Mouse (Mus musculus): ENCODE results near the gene Madcam1. TPM values are rescaled to one million over a fixed set of nuclear protein-coding genes. Genes with fewer than 3 reads are reported as not detected.

Gene Madcam1
- not detected in 2 replicates for polyA plus RNA-seq (2021; fragmentation: Nextera tagmentation)
- long read RNA-seq, experiment 1 = 0 reads
- long read RNA-seq, experiment 2 = 0 reads

GRCm38 (mm10) chr10:79664131-79664665 is at the start of gene Madcam1:
Gene Madcam1, plus strand, starts transcription at chr10:79664559.

DNA sequence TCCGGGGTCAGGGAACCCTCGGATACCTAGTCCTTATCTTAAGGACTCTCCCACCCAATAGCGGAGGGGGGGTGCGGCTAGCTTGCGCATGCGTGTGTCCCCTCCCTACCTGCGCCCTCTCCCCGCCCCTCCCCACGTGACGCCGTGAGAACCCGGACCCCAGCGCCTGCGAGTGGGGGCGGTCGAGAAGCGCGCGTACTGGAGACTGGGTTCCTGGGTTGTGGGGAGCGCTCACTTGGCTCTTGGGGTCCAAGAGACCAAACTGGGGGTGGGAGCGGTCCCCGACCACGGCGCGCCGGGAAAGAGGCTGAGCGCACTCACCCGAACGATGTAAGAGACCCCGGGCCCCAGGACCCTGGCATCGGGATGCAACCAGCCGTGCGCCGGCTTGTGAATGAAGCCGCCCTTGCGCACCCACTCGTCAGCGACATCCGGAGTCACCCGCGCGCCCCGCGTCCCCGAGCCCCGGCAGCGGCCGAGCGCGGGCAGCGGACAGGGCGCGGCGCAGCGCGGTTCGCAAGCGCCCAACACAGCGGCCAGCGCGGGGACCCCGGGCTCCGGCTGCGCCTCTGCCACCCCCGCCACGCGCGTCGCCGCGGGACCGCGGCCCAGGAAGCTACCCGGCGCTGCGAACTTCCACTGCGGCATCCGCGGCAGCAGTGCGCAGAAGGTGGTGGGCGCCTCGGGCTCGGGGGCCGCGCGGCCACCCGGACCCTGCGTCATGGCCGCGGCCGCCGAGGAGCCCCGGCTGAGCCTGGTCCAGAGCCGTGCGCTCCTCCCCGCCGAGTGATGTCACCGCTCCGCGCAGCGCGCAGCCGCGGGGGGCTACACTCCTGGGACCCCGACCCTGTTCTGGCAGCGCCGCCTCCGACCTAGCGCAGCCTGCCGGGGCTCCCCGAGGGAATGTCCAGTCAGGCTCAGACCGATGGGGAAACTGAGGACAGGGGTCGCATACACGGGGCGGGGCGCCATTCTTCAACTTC is 26.9 kb upstream of the Madcam1 start, which contains the start of gene Shc2:
TSS of gene Shc2 (minus strand) at position 791 of the 983 bp plus-strand sequence.

GRCm38 (mm10) chr10:79645711-79646110 is 18.6 kb upstream of the Madcam1 start, which contains the start of gene Odf3l2:
Gene Odf3l2, minus strand, starts transcription at chr10:79645738.

GRCm38 (mm10) chr10:79668771-79669575 is 4.6 kb downstream of the Madcam1 start, which contains the start of gene Tpgs1:
Gene Tpgs1, plus strand, starts transcription at chr10:79669369.

DNA sequence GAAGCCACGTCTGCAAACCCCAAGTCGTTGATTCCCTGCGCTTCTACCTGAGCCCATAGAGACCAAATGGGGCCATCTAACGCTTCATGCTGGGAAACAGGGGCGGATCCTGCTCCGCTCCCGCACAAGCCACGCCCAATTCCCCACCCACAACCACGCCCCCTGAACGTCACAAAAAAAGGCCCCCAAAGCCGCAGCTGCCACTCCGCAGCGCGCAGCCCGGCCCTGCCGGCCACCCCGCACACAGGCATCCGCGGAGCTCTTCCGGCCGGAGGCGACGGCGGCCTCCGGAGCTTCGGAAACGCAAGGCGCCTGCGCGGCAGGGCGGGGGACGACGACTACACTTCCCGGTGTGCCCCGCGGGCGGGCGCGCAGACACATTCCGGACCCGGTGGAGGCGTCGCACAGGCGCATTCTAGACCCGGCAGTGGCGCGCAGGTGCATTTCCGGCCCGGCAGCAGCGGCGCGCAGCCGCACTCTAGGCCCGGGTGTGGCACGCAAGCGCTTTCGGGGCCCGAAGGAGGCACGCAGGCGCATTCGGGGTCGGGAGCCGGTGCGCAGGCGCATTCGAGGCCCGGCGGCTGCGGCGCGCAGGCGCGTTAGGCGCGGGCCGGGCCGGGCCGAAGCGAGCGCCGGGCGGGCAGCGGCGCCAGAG is 17.4 kb downstream of the Madcam1 start, which contains the start of gene Cdc34:
TSS of gene Cdc34 (plus strand) at position 605 of the 655 bp plus-strand sequence.

GRCm38 (mm10) chr10:79688720-79689119 is 24.4 kb downstream of the Madcam1 start, which contains the start of gene Gzmm:
Gene Gzmm, plus strand, starts transcription at chr10:79689020.

GRCm38 (mm10) chr10:79704065-79704969 is 40.0 kb downstream of the Madcam1 start, which contains the start of gene Bsg:
Gene Bsg, plus strand, starts transcription at chr10:79704491.

GRCm38 (mm10) chr10:79716254-79716987 is 52.1 kb downstream of the Madcam1 start, which contains the start of gene Hcn2:
Gene Hcn2, plus strand, starts transcription at chr10:79716634.

Other genes starting within 250 kb of the Madcam1 start
- not detected in 2 replicates for gene Vmn2r83, start 195.8 kb upstream of the Madcam1 start, polyA plus RNA-seq (2021; fragmentation: Nextera tagmentation)
- 6.0 and 8.3 TPM in 2 replicates for gene Plpp2, start 130.8 kb upstream of the Madcam1 start, polyA plus RNA-seq (2021; fragmentation: Nextera tagmentation)
- gene Mier2, start 109.4 kb upstream of the Madcam1 start, polyA plus RNA-seq (2021; fragmentation: Nextera tagmentation) = 23.5 and 23.7 TPM in 2 replicates
- 1.4 and 2.3 TPM in 2 replicates for gene Theg, start 77.2 kb upstream of the Madcam1 start, polyA plus RNA-seq (2021; fragmentation: Nextera tagmentation)
- 0.83 and 1.3 TPM in 2 replicates for gene C2cd4c, start 50.5 kb upstream of the Madcam1 start, polyA plus RNA-seq (2021; fragmentation: Nextera tagmentation)
- 2.0 and 14.5 TPM in 2 replicates for gene Shc2, start 26.6 kb upstream of the Madcam1 start, polyA plus RNA-seq (2021; fragmentation: Nextera tagmentation)
- 0.27 and 0.31 TPM in 2 replicates for gene Odf3l2, start 18.8 kb upstream of the Madcam1 start, polyA plus RNA-seq (2021; fragmentation: Nextera tagmentation)
- 153 and 198 TPM in 2 replicates for gene Tpgs1, start 4.8 kb downstream of the Madcam1 start, polyA plus RNA-seq (2021; fragmentation: Nextera tagmentation)
- 20.2 and 34.0 TPM in 2 replicates for gene Cdc34, start 17.6 kb downstream of the Madcam1 start, polyA plus RNA-seq (2021; fragmentation: Nextera tagmentation)
- 0.33 and 0.59 TPM in 2 replicates for gene Gzmm, start 24.5 kb downstream of the Madcam1 start, polyA plus RNA-seq (2021; fragmentation: Nextera tagmentation)
- gene Bsg, start 39.9 kb downstream of the Madcam1 start, polyA plus RNA-seq (2021; fragmentation: Nextera tagmentation) = 1,192 and 1,209 TPM in 2 replicates
- 2.8 and 11.0 TPM in 2 replicates for gene Hcn2, start 52.1 kb downstream of the Madcam1 start, polyA plus RNA-seq (2021; fragmentation: Nextera tagmentation)
- 16.1 and 23.3 TPM in 2 replicates for gene Polrmt, start 82.0 kb downstream of the Madcam1 start, polyA plus RNA-seq (2021; fragmentation: Nextera tagmentation)
- 5.9 and 7.2 TPM in 2 replicates for gene Fgf22, start 90.5 kb downstream of the Madcam1 start, polyA plus RNA-seq (2021; fragmentation: Nextera tagmentation)
- 8.2 and 82.8 TPM in 2 replicates for gene Rnf126, start 102.4 kb downstream of the Madcam1 start, polyA plus RNA-seq (2021; fragmentation: Nextera tagmentation)
- 1.2 and 1.8 TPM in 2 replicates for gene Fstl3, start 112.7 kb downstream of the Madcam1 start, polyA plus RNA-seq (2021; fragmentation: Nextera tagmentation)
- gene Prss57, start 126.4 kb downstream of the Madcam1 start, polyA plus RNA-seq (2021; fragmentation: Nextera tagmentation) = 1.1 and 2.3 TPM in 2 replicates
- 53.6 and 165 TPM in 2 replicates for gene Palm, start 129.0 kb downstream of the Madcam1 start, polyA plus RNA-seq (2021; fragmentation: Nextera tagmentation)
- gene Misp, start 156.4 kb downstream of the Madcam1 start, polyA plus RNA-seq (2021; fragmentation: Nextera tagmentation) = 0.13 and 0.25 TPM in 2 replicates
- gene Ptbp1, start 189.9 kb downstream of the Madcam1 start, polyA plus RNA-seq (2021; fragmentation: Nextera tagmentation) = 15.2 and 16.7 TPM in 2 replicates
- gene Prtn3, start 209.9 kb downstream of the Madcam1 start, polyA plus RNA-seq (2021; fragmentation: Nextera tagmentation) = 5.8 and 7.2 TPM in 2 replicates
- gene Plppr3, start 210.1 kb downstream of the Madcam1 start, polyA plus RNA-seq (2021; fragmentation: Nextera tagmentation) = 33.9 and 47.5 TPM in 2 replicates
- gene Elane, start 221.7 kb downstream of the Madcam1 start, polyA plus RNA-seq (2021; fragmentation: Nextera tagmentation) = not detected in 2 replicates
- not detected in 2 replicates for gene Cfd, start 226.3 kb downstream of the Madcam1 start, polyA plus RNA-seq (2021; fragmentation: Nextera tagmentation)
- 30.8 and 51.7 TPM in 2 replicates for gene Med16, start 244.4 kb downstream of the Madcam1 start, polyA plus RNA-seq (2021; fragmentation: Nextera tagmentation)
- not detected in 2 replicates for gene Gm26602, start 246.3 kb downstream of the Madcam1 start, polyA plus RNA-seq (2021; fragmentation: Nextera tagmentation)